Mouse (Mus musculus): ENCODE data around the gene Ngdn. TPM values are rescaled to one million over a fixed set of nuclear protein-coding genes. Genes with fewer than 3 reads are reported as not detected.
A peak's percentile ranks its signal among the peaks of the same experiment; 100 is the strongest.

Ngdn gene
- total RNA-seq, 2 experiments from 2014 or later: 18.1 to 19.9 TPM

- DNase-seq: no peak
- Histone ChIP-seq H3K4me3 (no peak overlapping the region), H3K27ac (no peak overlapping the region)
- intact Hi-C loops (cut with DNase I): no loop called here
- TF ChIP-seq CTCF (IDR thresholded peaks at IDR 0.05): no peak
Observed at GRCm38 (mm10) chr14:55071756-55072155, 56.5 kb downstream of the Ngdn start.

Small RNA genes lying within 50 kb of the gene (microRNA-seq; reads per million reads assigned to microRNA genes)
- gene Mir208b: 1,261 reads per million, percentile 79 among the genes with 10 or more reads in this experiment

Other genes with a start within 250 kb of the Ngdn start
- gene Slc7a8, start 233.5 kb upstream of the Ngdn start, total RNA-seq (2021): 10 to 100 TPM; 21.4 to 23.6 TPM
- gene Rnf212b, start 201.3 kb upstream of the Ngdn start, total RNA-seq (2021): 1 to 10 TPM; 1.0 to 5.0 TPM
- gene Homez, start 144.5 kb upstream of the Ngdn start, total RNA-seq (2021): 1 to 10 TPM; 3.0 to 5.2 TPM
- 1 to 10 TPM; 2.6 to 3.5 TPM for gene Ppp1r3e, start 137.9 kb upstream of the Ngdn start, total RNA-seq (2021)
- 10 to 100 TPM; 23.1 to 26.8 TPM for gene Bcl2l2, start 132.1 kb upstream of the Ngdn start, total RNA-seq (2021)
- gene Gm20521, start 132.0 kb upstream of the Ngdn start, total RNA-seq (2021): 1 to 10 TPM in 1 of 2 experiments, under 1 TPM in 1; 0.56 to 4.4 TPM
- 10 to 100 TPM; 52.5 to 63.3 TPM for gene Pabpn1, start 123.0 kb upstream of the Ngdn start, total RNA-seq (2021)
- 1 to 10 TPM; 1.0 to 1.4 TPM for gene Slc22a17, start 102.3 kb upstream of the Ngdn start, total RNA-seq (2021)
- gene Efs, start 89.3 kb upstream of the Ngdn start, total RNA-seq (2021): 1 to 10 TPM; 1.1 to 1.4 TPM
- not detected for gene Il25, start 82.8 kb upstream of the Ngdn start, total RNA-seq (2021)
- under 1 TPM in 1 of 2 experiments, not detected in 1; 0.25 TPM for gene Cmtm5, start 79.2 kb upstream of the Ngdn start, total RNA-seq (2021)
- 100 to 1,000 TPM; 109 to 348 TPM for gene Myh6, start 48.5 kb upstream of the Ngdn start, total RNA-seq (2021)
- not detected for gene Gm17428, start 38.5 kb upstream of the Ngdn start, total RNA-seq (2021)
- gene Myh7, start 20.8 kb upstream of the Ngdn start, total RNA-seq (2021): 1,000 to 10,000 TPM in 1 of 2 experiments, 100 to 1,000 TPM in 1; 520 to 1,662 TPM
- 1 to 10 TPM; 5.1 to 6.0 TPM for gene Zfhx2, start 76.9 kb downstream of the Ngdn start, total RNA-seq (2021)
- gene Thtpa, start 79.3 kb downstream of the Ngdn start, total RNA-seq (2021): 10 to 100 TPM; 12.6 to 14.3 TPM
- 1 to 10 TPM; 5.3 to 6.0 TPM for gene Ap1g2, start 91.1 kb downstream of the Ngdn start, total RNA-seq (2021)
- gene Jph4, start 101.5 kb downstream of the Ngdn start, total RNA-seq (2021): under 1 TPM in 1 of 2 experiments, not detected in 1; 0.08 TPM
- not detected for gene Dhrs2, start 206.6 kb downstream of the Ngdn start, total RNA-seq (2021)

All from gastrocnemius, adult 2 months (tissue).